Mouse (Mus musculus): ENCODE results near the gene Hsfy2.

Gene Hsfy2

DNA sequence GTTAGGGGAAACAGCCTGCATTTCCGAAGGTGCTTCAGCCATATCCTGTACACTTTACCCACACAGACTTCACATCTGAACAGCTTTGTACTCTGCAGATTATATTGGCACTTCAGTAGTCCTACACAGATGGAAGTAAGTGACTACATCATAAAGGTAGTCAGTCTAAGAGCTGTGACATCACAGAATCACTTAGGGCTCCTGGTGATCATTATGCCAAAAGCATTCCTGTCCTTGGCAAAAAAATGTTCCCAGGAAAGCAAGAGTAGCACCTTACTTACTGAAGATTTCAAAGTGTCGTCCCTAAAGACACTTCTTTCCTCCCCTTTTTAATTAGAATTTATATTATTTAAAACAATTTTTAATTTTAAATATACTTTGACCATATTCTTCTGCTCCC, at the start of gene Hsfy2:
Gene Hsfy2, minus strand, starts transcription at position 101 of the 400 bp plus-strand sequence.
- DNase-seq (ENCODE audit: low spot score in 2 of 2): no peak

DNA sequence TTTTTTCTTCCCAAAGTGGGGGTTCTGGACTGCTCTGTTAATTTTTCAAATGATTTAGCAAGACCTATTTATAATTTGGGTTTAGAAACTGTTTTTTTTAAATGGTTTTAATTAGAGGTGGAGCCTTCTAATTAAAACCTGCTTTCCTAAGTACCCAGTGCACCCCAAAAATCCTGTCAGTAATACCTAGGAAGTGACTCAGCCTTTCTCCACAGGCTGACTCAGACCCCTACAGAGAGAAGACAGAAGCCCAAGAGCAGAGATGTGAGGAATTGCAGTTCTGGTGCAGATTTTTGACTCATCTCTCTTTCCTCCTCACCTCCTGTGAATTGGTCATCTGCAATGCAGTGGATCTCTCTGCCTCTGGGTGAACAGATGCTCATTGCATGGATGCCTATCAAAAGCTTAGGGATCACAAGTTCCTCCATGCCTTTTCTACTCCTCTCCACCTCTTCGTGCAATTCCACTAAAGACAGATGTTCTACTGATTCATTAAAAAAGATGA, 47.9 kb upstream of the Hsfy2 start:
- no peak for DNase-seq (ENCODE audit: low spot score in 2 of 2)

DNA sequence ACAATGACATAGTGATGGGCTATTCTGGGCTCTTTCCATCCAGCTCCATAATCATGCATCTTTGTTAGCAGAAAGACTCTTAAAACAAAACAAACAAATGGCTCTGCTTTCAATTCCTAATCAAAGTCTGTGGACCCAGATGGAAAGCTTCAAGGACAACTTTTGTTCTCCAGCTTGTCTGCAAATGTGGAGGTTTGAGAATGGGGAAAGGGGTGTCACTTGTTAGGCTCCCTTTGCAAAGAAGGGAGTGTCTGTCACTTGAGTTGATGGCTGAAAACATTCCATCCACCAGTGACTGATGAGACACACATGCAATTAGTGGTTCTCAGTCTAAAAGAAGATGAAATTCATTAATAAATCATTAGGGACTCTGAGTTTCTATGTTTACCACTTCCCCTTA, 47.3 kb upstream of the Hsfy2 start:
- DNase-seq (ENCODE audit: low spot score in 2 of 2): no peak

DNA sequence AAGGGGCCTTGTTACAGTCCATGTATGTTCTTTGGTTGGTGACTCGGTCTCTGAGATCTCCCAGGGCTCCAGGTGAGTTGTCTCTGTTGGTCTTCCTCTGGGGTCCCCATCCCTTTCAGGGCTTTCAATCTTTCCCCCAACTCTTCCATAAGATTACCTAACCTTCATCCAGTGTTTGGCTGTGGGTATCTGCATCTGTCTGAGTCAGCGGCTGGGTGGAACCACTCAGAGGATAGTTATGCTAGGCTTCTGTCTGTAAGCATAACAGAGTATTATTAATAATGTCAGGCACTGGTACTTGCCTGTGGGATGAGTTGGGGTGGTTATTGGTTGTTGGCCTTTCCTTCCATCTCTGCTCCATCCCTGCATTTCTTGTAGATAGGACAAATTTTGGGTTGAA, 44.0 kb upstream of the Hsfy2 start:
- no peak for DNase-seq (ENCODE audit: low spot score in 2 of 2)

DNA sequence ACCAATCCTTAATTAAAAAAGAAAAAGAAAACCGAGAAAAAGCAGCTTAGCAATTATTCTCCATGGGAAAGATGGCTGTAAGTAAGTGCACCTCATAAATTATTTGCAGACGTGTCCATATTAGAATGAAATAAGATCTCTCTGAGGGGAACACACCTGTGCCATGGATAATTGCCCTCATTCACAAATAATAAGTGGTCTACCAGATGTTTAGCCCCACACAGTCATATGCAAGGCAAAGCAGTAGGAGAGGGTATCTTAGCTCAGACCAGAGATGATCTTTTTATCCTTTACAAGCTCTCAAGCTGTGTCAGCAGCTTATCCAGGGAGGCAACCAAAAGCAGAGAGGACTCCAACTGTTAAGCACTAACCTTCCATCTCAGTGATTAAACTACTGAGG, 38.0 kb upstream of the Hsfy2 start:
- no peak for DNase-seq (ENCODE audit: low spot score in 2 of 2)

DNA sequence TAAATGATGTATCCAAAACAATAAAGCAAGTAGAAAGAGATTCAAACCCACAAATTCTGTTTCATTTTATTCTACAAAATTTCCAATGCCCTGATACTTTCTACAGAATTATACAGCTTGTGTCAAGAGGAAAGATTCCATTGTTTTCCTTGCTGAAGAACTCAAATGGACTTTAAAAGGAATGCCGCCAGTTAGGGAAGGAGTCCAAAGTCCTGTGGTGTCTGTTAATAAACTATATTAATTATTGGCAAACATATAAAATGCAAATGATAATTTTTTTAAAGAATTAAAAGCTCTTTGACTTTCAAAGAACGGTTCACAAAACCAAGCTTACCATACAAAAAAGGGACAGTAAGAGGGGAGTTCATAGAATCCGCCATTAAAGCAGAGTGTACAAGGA, 37.4 kb upstream of the Hsfy2 start:
- DNase-seq (ENCODE audit: low spot score in 2 of 2): no peak

DNA sequence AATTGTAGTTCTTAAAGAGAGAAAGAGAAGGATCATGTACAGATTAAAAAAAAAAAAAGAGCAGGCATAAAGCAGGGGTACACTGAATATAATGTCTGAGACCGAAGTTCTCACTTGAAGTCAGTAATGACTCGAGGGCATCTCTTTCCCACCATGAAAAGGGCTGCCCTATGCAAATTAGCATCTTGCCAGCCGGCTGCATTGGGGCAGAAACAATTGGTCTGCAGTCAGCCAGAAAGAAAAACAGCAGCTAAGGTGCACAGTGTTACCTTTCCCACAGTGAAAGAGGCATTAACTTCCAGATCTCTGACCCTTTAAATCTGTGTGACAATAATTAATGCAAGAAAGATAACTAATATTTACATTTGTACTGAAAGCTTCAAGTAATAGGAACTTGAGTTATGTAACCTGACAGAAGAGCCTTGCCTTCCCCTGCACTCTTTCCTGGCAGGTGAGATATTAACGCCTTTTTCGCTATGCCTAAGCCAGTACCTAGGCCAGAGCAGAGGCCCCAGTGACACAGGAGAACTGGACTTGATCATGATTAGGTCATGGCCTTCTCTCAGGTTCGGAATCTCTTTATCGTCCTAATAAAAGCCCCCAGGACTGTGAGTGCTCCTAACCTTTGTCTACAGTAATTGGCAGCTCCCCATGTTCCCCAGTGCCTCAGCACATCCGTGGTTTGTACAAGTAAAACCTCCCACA, 34.2 kb upstream of the Hsfy2 start:
- DNase-seq (ENCODE audit: low spot score in 2 of 2): no peak

DNA sequence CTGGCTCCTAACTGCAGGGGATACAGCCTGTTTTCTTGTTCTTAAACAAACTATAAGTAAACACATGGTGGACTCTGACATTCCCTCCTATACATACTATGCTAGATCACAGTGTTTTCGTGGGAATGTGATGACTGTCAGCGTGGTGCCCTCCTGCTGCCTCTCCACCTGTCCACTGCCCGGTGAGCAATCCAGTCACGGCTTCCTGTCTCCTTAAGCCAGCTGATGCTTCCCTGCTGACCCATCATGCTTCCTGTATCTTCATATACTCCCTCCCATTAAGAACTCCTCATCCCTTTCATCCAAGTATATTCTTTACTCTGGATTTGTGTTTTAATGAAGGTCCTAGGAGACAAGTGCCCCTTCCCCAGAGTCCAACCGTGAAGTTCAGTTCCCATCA, 33.3 kb upstream of the Hsfy2 start:
- no peak for DNase-seq (ENCODE audit: low spot score in 2 of 2)

DNA sequence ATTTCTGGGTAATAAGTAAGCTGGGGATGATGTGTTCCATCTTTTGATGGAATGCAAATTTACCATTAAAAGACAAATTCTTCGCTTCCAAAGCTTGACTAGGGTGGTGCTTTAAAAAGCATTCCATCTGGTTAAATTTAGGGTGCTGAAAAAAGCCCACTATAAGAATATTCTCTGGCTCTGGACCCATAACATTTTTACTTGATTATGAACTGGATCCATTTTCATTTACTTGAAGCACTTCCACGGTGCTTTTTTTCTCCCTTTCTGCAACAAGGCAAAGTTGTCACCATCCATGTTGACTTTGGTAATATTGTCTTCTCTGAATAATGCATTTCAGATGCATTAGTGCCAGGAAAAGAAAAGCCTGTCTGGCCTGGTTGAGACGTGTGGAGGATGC, 27.4 kb upstream of the Hsfy2 start:
- DNase-seq (ENCODE audit: low spot score in 2 of 2): peak in 1 of 2 experiments; percentile 37

DNA sequence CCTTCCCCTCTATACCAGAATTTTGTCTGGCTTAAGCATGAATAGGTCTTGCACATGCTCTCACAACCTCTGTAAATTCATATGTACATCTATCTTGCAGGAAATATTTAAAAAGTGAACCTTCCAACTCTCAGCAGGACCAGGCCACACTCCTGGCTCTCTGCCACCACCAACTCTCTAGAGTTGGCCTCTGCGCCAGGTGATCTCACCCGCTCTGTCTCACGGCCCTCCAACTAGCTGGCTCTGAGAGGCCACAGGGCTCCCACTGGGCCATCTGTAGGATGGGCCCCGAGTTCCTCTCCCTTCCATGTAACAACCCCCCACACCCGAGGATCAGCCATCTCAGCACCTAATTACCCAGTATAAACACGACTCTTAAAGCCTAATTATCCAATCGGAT, 10.4 kb downstream of the Hsfy2 start:
- no peak for DNase-seq (ENCODE audit: low spot score in 2 of 2)

DNA sequence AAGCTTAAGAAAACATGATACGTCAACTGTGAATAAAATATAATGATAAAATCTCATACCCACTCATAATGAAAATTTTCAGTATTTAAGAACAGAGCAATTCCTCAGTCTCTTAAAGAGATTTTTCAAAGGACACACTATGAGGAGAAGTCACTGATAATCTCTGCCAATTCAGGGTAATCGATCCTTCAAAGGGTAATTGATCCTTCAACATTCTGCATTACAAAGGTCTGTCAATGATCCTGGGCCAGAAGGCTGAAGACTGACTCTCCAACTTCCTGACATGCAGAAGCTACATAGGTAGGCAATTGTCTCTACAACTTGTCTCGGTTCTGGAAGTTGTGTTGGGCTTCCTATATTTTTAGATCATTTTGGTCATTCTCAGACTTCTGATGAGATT, 12.9 kb downstream of the Hsfy2 start:
- DNase-seq (ENCODE audit: low spot score in 2 of 2): no peak

DNA sequence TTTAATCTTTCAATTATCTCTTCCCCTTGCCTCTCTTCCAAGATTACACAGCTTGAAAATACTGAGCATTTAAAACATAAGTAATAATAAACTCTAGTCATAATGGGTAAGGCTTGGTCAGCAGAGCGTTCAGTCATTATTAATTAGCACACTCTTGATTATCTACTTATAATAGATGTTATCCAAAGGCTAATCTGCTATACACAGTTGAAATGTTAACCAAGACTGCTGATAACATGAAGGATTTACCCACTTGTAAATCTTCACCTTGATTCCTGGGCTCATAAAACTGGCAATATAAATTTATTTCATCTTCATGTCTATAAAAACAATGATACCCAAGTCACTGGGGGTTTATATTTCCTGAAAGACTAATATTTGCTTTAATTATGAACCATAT, 24.9 kb downstream of the Hsfy2 start:
- DNase-seq (ENCODE audit: low spot score in 2 of 2): no peak
